Mouse (Mus musculus) stomach, postnatal 0 days (tissue): ENCODE measurements at regions not wholly inside any gene's neighbourhood (a gene's known extent, or its start where the extent isn't known, plus 50 kb on each side); places are given as distances from the start of the nearest gene placed in this dataset.

ENCODE experiments used
- CTCF ChIP-seq: IDR thresholded peaks from 2 replicates; pipeline ENCODE4 v1.5.1; 2016; ENCODE audit warnings: antibody characterized with exemption, low read depth, mild to moderate bottlenecking, moderate library complexity
- EP300 ChIP-seq: optimal IDR thresholded peaks from 2 replicates; pipeline ENCODE3; 2016; ENCODE audit warnings: antibody characterized with exemption

DNA sequence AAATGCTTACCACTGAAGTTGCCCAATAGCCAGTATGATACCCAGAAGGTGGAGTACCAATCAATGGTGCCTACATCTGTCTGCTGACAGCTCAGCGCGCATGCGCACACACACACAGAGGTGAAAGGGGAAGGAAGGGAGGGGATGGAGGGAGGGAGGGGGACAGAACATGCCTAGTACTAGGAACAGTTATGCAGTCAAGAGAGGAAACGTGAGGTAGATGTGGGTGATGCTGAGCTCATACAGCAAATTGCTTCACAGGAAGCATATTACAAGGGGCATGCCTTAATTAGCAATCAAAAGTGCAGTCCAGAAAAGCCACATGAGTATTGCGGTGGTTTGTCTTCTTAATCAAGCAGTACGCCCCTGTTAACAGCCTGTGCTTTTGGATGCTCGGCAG lies 265.3 kb upstream of the Foxq1 start:
- no peak for TF ChIP-seq EP300
- TF ChIP-seq CTCF: no peak
